Mouse (Mus musculus): ENCODE results near the gene Col1a1.
"Not testable (repeated sequence)": the region's sequence is repeated elsewhere in the genome, so short reads cannot be mapped to it uniquely, and the experiment has no call there.

Col1a1 gene

DNA sequence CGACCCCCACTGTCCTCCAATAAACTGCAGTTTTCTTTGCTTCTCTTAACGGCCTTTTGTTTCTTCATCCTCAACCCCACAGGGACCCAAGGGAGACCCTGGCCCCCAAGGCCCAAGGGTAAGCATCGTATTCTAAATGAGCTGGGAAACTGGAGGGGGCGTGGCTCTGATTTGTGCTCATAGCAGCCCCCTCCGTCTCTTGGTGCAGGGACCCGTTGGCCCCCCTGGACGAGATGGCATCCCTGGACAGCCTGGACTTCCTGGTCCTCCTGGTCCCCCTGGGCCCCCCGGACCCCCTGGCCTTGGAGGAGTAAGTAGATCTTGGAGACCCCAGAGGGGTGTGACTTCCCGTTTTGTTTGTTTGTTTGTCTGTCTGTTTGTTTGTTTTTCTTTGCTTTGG is 2.3 kb downstream of the Col1a1 start:
- DNase-seq (ENCODE audit: low spot score in 2 of 2) = no peak

GRCm38 (mm10) chr11:94939280-94939679 is 3.3 kb downstream of the Col1a1 start:
- peak in 1 of 2 experiments; percentile 67 for DNase-seq (ENCODE audit: low spot score in 2 of 2)

GRCm38 (mm10) chr11:94941121-94941520 is 5.1 kb downstream of the Col1a1 start:
- DNase-seq (ENCODE audit: low spot score in 2 of 2) = no peak

GRCm38 (mm10) chr11:94941776-94942175 is 5.8 kb downstream of the Col1a1 start:
- DNase-seq (ENCODE audit: low spot score in 2 of 2) = no peak

- DNase-seq (ENCODE audit: low spot score in 2 of 2) = peak; percentile 23 to 69
These were observed 6.4 kb downstream of the Col1a1 start for GRCm38 (mm10) chr11:94942282-94943023.

- DNase-seq (ENCODE audit: low spot score in 2 of 2) = no peak
These were observed 7.0 kb downstream of the Col1a1 start for GRCm38 (mm10) chr11:94943054-94943453.

GRCm38 (mm10) chr11:94944295-94944694 is 8.3 kb downstream of the Col1a1 start:
- DNase-seq (ENCODE audit: low spot score in 2 of 2) = peak in 1 of 2 experiments; percentile 21

- DNase-seq (ENCODE audit: low spot score in 2 of 2) = no peak
These were observed 9.2 kb downstream of the Col1a1 start for GRCm38 (mm10) chr11:94945236-94945635.

DNA sequence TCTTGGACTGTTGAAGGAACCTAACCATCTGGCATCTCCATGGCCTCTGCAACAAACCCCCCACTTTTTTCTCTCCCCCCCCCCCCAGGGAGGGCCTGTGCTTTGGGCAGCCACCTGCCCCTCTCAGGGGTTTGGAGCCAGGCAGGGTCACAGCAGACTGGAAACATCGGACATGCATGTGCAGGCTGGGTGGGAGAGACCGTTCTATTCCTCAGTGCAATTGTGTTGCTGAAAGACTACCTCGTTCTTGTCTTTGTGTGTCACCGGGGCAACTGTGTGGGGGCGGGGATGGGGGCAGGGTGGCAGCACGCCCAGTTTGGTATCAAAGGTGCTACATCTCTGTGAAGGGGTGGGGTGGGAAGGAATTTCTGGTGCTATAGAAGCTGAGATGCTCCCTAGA is 16.1 kb downstream of the Col1a1 start:
- no peak for DNase-seq (ENCODE audit: low spot score in 2 of 2)

- DNase-seq (ENCODE audit: low spot score in 2 of 2) = no peak
These were observed 19.1 kb downstream of the Col1a1 start for GRCm38 (mm10) chr11:94955103-94955502.

DNA sequence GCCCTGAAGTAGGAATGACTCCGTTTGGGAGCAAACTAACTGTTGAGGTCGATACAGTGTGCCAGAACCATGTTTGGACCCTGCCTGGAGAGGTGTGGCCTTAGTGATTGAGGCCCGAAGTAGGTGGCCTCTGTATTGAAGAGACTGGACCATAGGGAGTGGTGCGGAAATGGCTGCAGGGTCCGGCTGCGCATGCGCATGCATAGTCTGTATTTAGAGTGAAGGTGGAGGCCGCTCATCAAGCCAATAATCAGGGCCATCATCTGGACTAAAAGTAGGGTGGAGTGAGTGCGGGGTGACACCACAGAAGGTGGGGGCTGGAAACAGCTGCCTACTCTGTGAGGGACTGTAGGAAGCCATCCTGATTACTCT is 21.7 kb downstream of the Col1a1 start:
- no peak for DNase-seq (ENCODE audit: low spot score in 2 of 2)

DNA sequence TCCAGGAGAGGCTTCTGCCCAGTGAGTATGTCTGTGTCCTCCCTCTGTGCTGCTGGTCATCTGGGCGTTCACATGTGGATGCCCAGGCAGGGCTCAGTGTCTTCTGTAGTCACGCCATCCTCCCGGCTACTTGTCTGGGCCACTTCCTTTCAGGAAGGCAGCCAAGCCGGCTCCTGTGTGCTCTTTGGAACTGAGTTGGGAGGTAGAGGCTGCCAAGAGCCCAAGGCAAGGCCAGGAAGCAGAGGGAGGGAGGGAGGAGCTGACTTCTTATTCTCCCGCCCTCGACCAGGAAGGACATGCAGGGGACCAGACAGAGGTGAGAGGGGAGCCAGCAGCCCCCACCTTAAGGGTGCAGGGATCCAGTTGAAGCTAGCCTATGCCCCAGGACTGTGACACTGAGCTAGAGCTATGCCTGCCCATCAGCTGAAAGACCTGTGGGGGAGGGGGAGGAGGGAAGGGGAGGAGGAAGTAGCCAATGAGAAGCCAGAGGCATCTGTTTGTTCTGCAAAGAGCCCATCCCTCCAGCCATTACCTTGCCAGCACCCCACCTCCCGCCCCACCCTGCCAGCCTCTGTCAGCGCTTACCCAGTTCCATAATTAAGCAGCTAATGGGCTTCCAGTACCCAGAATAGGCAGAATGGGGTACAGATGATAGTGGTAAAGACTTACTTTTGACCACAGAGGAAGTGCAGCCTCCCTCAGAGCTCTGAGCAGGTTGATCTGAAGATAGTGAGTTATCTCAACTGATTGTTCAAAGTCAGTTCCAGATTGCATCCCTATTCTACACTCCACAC is 22.2 kb downstream of the Col1a1 start:
- DNase-seq (ENCODE audit: low spot score in 2 of 2) = no peak

GRCm38 (mm10) chr11:94962534-94963101 is 26.6 kb downstream of the Col1a1 start:
- DNase-seq (ENCODE audit: low spot score in 2 of 2) = no peak

DNA sequence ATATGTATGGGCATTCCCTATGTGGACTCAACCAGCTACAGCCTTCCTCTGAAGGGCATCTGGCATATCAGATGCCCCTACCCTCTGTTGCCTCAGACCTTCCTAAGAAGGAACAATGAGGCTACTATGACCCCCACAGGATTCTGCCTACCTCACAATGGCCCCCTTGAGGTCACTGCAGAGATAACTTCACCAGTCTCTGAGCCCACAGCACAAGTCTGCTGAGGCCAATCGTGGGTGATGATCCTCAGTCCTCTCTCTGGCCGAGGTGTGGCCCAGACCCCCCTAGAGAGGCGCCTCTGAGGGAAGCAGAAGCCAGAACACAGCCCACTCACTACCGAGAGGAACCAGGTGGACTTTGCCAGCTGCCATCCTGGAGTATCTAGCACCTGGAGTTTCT is 31.4 kb downstream of the Col1a1 start, which contains the start of gene Hils1:
TSS of gene Hils1 (plus strand) at position 175 of the 400 bp plus-strand sequence.
- DNase-seq (ENCODE audit: low spot score in 2 of 2) = no peak

GRCm38 (mm10) chr11:94968187-94968586 is 32.2 kb downstream of the Col1a1 start:
- DNase-seq (ENCODE audit: low spot score in 2 of 2) = no peak

DNA sequence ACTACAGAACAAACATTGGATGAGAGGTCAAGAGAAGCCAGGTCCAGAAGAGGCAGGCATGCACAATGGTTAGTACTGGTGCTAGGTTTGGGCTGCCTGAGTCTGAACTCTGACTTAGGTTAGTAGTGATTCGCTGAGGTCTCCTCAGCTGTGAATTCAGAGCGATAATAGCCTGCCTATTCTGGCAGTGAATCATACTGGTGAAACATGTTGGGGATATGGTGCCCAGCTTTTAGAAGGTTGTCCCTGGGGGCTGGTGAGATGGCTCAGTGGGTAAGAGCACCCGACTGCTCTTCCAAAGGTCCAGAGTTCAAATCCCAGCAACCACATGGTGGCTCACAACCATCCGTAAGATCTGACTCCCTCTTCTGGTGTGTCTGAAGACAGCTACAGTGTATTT is 33.7 kb downstream of the Col1a1 start:
- not testable (repeated sequence) for DNase-seq (ENCODE audit: low spot score in 2 of 2)

- peak in 1 of 2 experiments; percentile 64 for DNase-seq (ENCODE audit: low spot score in 2 of 2)
These were observed 34.4 kb downstream of the Col1a1 start for GRCm38 (mm10) chr11:94970210-94970943.

DNA sequence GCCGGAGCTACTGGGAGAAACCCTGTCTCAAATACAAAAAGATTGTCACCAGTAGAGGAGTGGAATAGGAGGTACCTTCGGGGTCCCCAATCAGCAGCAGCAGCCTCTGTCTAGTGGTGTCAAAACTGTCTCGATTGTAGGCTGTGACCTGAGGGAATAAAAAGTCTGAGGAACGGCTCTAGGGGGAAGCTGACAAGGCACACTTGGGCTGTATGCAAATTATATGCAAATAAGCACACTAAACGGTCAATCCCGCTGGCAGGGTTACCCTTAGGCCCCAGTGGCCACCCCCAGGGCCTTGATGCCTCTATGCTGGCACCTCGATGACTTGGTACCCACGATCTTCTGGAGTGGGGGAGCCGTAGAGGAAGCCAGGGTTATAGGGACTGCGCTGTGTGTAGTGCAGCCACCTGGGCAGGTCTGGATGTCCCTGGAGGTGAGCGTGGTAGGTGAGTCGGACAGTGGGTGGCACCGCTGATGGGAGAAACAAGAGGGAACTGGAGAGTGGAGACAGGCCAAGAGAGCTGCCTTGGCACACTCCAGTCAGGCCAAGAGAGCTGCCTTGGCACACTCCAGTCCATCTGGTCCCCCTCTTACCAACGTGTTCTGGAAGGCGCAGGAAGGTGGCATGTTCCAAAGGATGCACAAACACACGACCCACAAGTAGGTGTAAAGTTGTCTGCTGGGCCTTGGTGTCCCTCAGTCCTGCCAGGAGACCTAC is 36.0 kb downstream of the Col1a1 start:
- DNase-seq (ENCODE audit: low spot score in 2 of 2) = no peak

DNA sequence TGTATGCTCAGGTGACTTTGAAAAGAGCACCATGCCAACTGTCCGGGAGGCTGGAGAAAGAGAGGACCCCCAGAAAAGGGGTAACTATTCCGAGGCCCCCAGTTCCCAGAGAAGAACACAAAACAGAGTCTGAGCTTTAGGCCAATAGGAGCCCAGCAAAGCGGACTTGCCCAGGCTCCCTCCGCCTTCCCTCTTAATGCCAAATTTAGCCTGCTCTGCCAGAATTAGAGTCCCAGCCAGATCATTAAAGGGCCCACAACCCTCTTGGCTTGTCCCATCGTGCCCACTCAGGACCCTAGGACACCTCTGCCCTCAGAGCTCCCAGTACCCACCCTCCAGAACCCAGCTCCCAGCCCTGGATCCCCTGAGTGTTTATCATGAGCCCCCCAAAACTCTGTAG is 36.9 kb downstream of the Col1a1 start:
- DNase-seq (ENCODE audit: low spot score in 2 of 2) = no peak

- DNase-seq (ENCODE audit: low spot score in 2 of 2) = no peak
These were observed 37.3 kb downstream of the Col1a1 start for GRCm38 (mm10) chr11:94973313-94973712.

- no peak for DNase-seq (ENCODE audit: low spot score in 2 of 2)
These were observed 38.9 kb downstream of the Col1a1 start for GRCm38 (mm10) chr11:94974951-94975350.

Data from thymus, postnatal 10 days (tissue).